Comparison of ENCODE assay signal across 12 mouse cellular contexts in the genomic region with DNA sequence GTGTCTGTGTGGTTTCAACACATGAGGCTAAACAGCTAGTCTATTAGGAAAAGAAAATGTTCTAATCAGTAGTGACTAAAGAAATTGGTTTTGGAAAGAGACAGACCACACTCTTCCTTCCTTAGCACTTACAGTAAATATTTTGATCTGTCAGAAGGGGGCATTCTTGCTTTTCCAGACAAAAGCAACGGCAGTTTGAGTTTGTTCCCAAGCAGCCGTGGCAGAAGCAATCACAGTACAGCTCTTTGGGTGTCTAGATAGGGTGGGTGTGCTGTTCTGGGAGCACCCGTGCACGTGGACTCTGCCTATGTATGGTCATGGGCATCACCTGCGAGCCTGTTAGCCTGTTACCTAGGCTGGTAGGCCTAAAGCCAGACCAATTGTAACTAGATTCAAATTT.
"Had no signal": no experiment of that assay in that cellular context is flagged by ENCODE, and none has a peak within 500 bp of the region (broad histone marks: within the 10 kb centered on the region; RNA-seq: fewer than 3 reads in every experiment).

No protein-coding gene starts in this region.

- DNase-seq: kidney, adult 2 months; kidney, postnatal 36 days; left cerebral cortex, postnatal 4 days; lung, adult 18-20 months; spleen, adult 18-20 months; thymus, postnatal 36 days had no signal

- H3K4me1 ChIP-seq: intestine, embryonic 15.5 days; limb, embryonic 13.5 days; midbrain, embryonic 13.5 days; neural tube, embryonic 15.5 days had no signal

- H3K9ac ChIP-seq: intestine, embryonic 15.5 days; limb, embryonic 13.5 days; liver, embryonic 14.5 days; midbrain, embryonic 13.5 days; neural tube, embryonic 15.5 days had no signal

- H3K4me3 ChIP-seq: intestine, embryonic 15.5 days; limb, embryonic 13.5 days; midbrain, embryonic 13.5 days; myocyte; neural tube, embryonic 15.5 days had no signal

- H3K27me3 ChIP-seq: intestine, embryonic 15.5 days; neural tube, embryonic 15.5 days had no signal

- H3K4me2 ChIP-seq: intestine, embryonic 15.5 days; limb, embryonic 13.5 days; midbrain, embryonic 13.5 days; neural tube, embryonic 15.5 days had no signal

- H3K27ac ChIP-seq: intestine, embryonic 15.5 days; limb, embryonic 13.5 days; liver, embryonic 14.5 days; midbrain, embryonic 13.5 days; neural tube, embryonic 15.5 days had no signal

- ATAC-seq: intestine, embryonic 15.5 days had no signal

- H3K36me3 ChIP-seq: intestine, embryonic 15.5 days; limb, embryonic 13.5 days; midbrain, embryonic 13.5 days; neural tube, embryonic 15.5 days had no signal

- H3K9me3 ChIP-seq: intestine, embryonic 15.5 days; limb, embryonic 13.5 days; midbrain, embryonic 13.5 days; neural tube, embryonic 15.5 days had no signal
